Mouse (Mus musculus) stomach, embryonic 14.5 days (tissue): Measurements from ENCODE around the gene Tuba8. TPM values are rescaled to one million over a fixed set of nuclear protein-coding genes. Genes with fewer than 3 reads are reported as not detected.

ENCODE experiments used
- ATAC-seq: fragments of 200-750 bp; cut with Nextera tagmentation; 2 replicates; pipeline ENCODE4 v1.8.0; 2017; ENCODE audit warnings: low read depth, moderate TSS enrichment; ENCODE audit not compliant: insufficient number of reproducible peaks, insufficient read depth, low FRiP score
- H3K27ac ChIP-seq: fragments of 300-500 bp; sonication (generic); 2 replicates; pipeline ENCODE4 v1.5.1; 2014; ENCODE audit warnings: mild to moderate bottlenecking, low read length, moderate library complexity, mixed read lengths
- H3K27me3 ChIP-seq: fragments of 300-500 bp; sonication (generic); 2 replicates; pipeline ENCODE4 v1.6.1; 2014; ENCODE audit warnings: low read length, control low read depth, mixed read lengths; ENCODE audit not compliant: control insufficient read depth, insufficient read depth
- H3K36me3 ChIP-seq: fragments of 300-500 bp; sonication (generic); 2 replicates; pipeline ENCODE4 v1.6.1; 2014; ENCODE audit warnings: mild to moderate bottlenecking, control low read depth, low read length, moderate library complexity, mixed read lengths; ENCODE audit not compliant: control insufficient read depth, insufficient read depth
- H3K4me1 ChIP-seq: fragments of 300-500 bp; sonication (generic); 2 replicates; pipeline ENCODE4 v1.6.1; 2014; ENCODE audit warnings: low read length, control low read depth, mixed read lengths; ENCODE audit not compliant: control insufficient read depth, insufficient read depth
- H3K4me2 ChIP-seq: fragments of 300-500 bp; sonication (generic); replicated peaks from 2 replicates; pipeline ENCODE4 v1.6.1; 2014; ENCODE audit warnings: low read depth, low read length, control low read depth
- H3K4me3 ChIP-seq: fragments of 300-500 bp; sonication (generic); 2 replicates; pipeline ENCODE4 v1.5.1; 2014; ENCODE audit warnings: low read depth, low read length, control low read depth
- H3K9ac ChIP-seq: fragments of 300-500 bp; sonication (generic); replicated peaks from 2 replicates; pipeline ENCODE4 v1.6.1; 2014; ENCODE audit warnings: low read depth, mild to moderate bottlenecking, control low read depth, low read length, moderate library complexity, mixed read lengths
- H3K9me3 ChIP-seq: fragments of 300-500 bp; sonication (generic); 2 replicates; pipeline ENCODE4 v1.6.1; 2016; ENCODE audit warnings: low read depth, low read length, control low read depth; ENCODE audit not compliant: control insufficient read depth
- WGBS: fragments of 180-500 bp; shearing (Covaris S2); extraction: QIAGEN DNeasy Blood & Tissue Kit; methylation state at CpG from one replicate; pipeline ENCODE4 v1.1.7; 2014; 5-methylcytosine and 5-hydroxymethylcytosine counted together
- polyA plus RNA-seq: library from polyadenylated mRNA; unstranded; fragments of >200 nt; fragmentation: Nextera tagmentation; extraction: Ambion mirVana; gene quantifications from 2 replicates; pipeline ENCODE4 v1.2.1, GENCODE M21; 2014

Tuba8 gene
- polyA plus RNA-seq, 1 experiment from 2014 or later = 0.10 TPM

- Histone ChIP-seq H3K9ac (no peak overlapping the region), H3K27ac (peak overlapping the region; percentile 83), H3K27me3 (no peaks in the 10 kb centered on the region), H3K9me3 (no peaks in the 10 kb centered on the region), H3K36me3 (no peaks in the 10 kb centered on the region), H3K4me2 (0 out of 2 replicates have a peak overlapping the region, but pooled peaks have one; percentile 28), H3K4me1 (0 out of 2 replicates have a peak, but pooled peaks cover 2% of the 10 kb centered on the region), H3K4me3 (no peak overlapping the region)
- ATAC-seq = no peak
- WGBS = 67% methylated on average over 4 of the region's 4 CpGs
Measured at GRCm38 (mm10) chr6:121176731-121177098, 33.8 kb upstream of the Tuba8 start.

- Histone ChIP-seq H3K9me3 (no peaks in the 10 kb centered on the region), H3K27me3 (no peaks in the 10 kb centered on the region), H3K4me1 (0 out of 2 replicates have a peak, but pooled peaks cover 2% of the 10 kb centered on the region), H3K4me3 (no peak overlapping the region), H3K9ac (no peak overlapping the region), H3K36me3 (no peaks in the 10 kb centered on the region), H3K27ac (peak overlapping the region; percentile 83; the same call in 1 of the 2 replicates), H3K4me2 (no peak overlapping the region)
- WGBS = 82% methylated on average over 7 of the region's 7 CpGs
- ATAC-seq = no peak
Measured at GRCm38 (mm10) chr6:121177118-121177708, 33.3 kb upstream of the Tuba8 start.

GRCm38 (mm10) chr6:121178700-121179358 is 31.7 kb upstream of the Tuba8 start:
- Histone ChIP-seq H3K4me1 (0 out of 2 replicates have a peak, but pooled peaks cover 2% of the 10 kb centered on the region), H3K9me3 (no peaks in the 10 kb centered on the region), H3K4me3 (no peak overlapping the region), H3K36me3 (no peaks in the 10 kb centered on the region), H3K27me3 (no peaks in the 10 kb centered on the region), H3K9ac (no peak overlapping the region), H3K27ac (no peak overlapping the region), H3K4me2 (no peak overlapping the region)
- no peak for ATAC-seq
- WGBS = 61% methylated on average over 7 of the region's 7 CpGs

GRCm38 (mm10) chr6:121179846-121180245 is 30.6 kb upstream of the Tuba8 start:
- no peak overlapping the region for H3K9ac ChIP-seq

DNA sequence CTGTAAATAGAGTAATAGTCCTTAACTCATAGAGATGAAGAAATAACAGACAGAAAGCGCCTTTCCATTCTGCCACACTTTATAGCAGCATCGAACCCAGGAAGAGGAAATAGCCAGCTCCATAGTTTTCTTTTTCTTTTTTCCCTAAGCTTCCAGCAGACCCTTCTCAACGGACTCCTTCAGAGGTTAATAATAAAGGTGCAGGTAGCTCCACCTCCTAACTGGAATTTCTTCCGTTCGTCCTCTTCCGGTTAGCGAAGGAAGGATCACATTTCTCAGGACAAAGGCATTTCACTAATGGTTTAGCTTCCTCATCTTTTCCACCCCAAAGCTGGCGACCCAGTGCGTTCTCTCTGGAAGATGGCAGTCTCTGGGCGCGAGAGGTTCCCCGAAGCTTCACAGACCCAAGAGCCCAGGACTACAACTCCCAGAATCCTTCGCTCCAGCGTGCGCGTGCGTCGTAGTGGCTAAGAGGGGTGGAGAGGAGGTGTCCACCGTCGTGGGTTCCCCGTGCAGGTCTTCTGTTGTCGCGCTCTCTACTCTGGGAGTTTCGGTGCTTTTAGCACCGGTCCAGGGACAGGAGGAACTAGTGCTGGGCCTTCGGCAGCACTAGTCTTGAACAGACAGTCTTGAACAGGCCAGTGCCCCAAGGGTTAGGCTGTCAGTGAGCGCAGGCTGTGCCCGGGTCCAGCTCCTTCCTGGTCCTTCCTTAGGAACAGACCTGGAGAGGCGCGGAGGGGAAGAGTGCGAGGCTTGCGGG is 26.9 kb upstream of the Tuba8 start, which contains the start of gene Pex26:
Gene Pex26 (plus strand): TSS at position 254 of the 760 bp plus-strand sequence.
- Histone ChIP-seq H3K9me3 (no peaks in the 10 kb centered on the region), H3K36me3 (peaks cover 8% of the 10 kb centered on the region), H3K4me1 (peaks cover 8% of the 10 kb centered on the region; the same call in 1 of the 2 replicates), H3K4me2 (peak within 1 kb of the TSS; percentile 84), H3K9ac (peak within 1 kb of the TSS; percentile 65), H3K4me3 (peak within 1 kb of the TSS; percentile 71), H3K27me3 (no peaks in the 10 kb centered on the region), H3K27ac (peak within 1 kb of the TSS; percentile 75)
- peak; percentile 86 for ATAC-seq
- 1% methylated on average over 32 of the region's 32 CpGs for WGBS

More at GRCm38 (mm10) chr6:121179846-121180245, 30.6 kb upstream of the Tuba8 start:
- H3K36me3 ChIP-seq = no peaks in the 10 kb centered on the region
- no peak overlapping the region for H3K27ac ChIP-seq
- no peak overlapping the region for H3K4me3 ChIP-seq
- H3K27me3 ChIP-seq = no peaks in the 10 kb centered on the region
- H3K4me1 ChIP-seq = peaks cover 7% of the 10 kb centered on the region; the same call in 1 of the 2 replicates
- 69% methylated on average over 7 of the region's 7 CpGs for WGBS
- no peak overlapping the region for H3K4me2 ChIP-seq
- no peaks in the 10 kb centered on the region for H3K9me3 ChIP-seq
- ATAC-seq = no peak

DNA sequence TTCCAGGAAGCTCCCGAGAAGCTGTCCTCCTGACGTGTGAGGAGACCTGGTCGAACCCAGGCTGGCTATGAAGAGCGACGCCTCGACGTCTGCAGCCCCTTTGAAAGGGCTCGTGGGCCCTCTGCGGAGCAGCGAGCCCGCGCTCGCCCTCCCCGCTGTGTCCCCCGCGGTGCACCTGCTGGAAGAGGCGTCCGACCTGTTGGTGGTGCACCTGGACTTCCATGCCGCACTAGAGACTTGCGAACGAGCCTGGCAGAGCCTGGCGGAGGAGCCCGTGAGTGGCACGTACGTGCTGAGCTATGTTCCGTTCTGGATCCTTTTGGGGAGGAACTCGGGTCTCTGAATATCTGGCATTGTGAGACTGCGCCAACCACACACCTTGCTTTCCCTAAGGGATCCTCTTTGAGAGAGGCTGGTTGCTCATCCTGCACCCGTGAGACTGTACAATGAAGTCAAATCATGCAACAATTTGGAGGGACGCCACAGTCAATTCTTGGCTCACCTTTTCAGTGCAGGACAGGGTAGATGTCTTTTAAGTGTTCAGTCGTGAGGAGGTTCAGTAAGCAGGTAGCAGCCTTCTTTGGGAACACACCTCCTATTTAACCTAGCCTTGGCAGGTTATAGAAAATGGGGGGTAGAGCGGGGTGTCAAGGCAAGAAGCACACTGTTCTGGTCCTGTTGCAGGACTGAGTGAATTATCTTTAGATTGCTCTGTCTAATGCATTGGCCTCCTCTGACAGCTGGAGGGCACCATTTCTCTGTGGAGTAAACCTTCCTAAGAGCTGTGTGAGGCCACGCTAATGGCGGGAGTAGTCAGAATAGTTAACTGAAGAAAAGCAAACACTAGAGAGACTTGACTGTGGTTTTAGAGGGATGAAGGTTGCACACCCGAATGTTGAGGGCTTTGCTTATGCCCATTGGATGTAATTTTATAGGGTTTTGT is 26.0 kb upstream of the Tuba8 start:
- peak overlapping the region; percentile 71 for H3K4me3 ChIP-seq
- H3K36me3 ChIP-seq = peaks cover 8% of the 10 kb centered on the region
- no peaks in the 10 kb centered on the region for H3K27me3 ChIP-seq
- ATAC-seq = peak; percentile 56
- peaks cover 8% of the 10 kb centered on the region; the same call in 1 of the 2 replicates for H3K4me1 ChIP-seq
- 2% methylated on average over 35 of the region's 35 CpGs for WGBS
- H3K9me3 ChIP-seq = no peaks in the 10 kb centered on the region
- peak overlapping the region; percentile 84 for H3K4me2 ChIP-seq
- H3K9ac ChIP-seq = peak overlapping the region; percentile 65
- H3K27ac ChIP-seq = peak overlapping the region; percentile 75; the same call in 1 of the 2 replicates

- WGBS = 74% methylated on average over 8 of the region's 8 CpGs
- H3K4me1 ChIP-seq = peaks cover 8% of the 10 kb centered on the region; the same call in 1 of the 2 replicates
- H3K9ac ChIP-seq = no peak overlapping the region
- peak overlapping the region; percentile 84 for H3K4me2 ChIP-seq
- no peak overlapping the region for H3K27ac ChIP-seq
- peaks cover 8% of the 10 kb centered on the region for H3K36me3 ChIP-seq
- 0 out of 2 replicates have a peak, but pooled peaks have one; percentile 17 for ATAC-seq
- H3K27me3 ChIP-seq = no peaks in the 10 kb centered on the region
- H3K4me3 ChIP-seq = peak overlapping the region; percentile 71
- no peaks in the 10 kb centered on the region for H3K9me3 ChIP-seq
Measured at GRCm38 (mm10) chr6:121185232-121185631, 25.3 kb upstream of the Tuba8 start.
